Mouse (Mus musculus) testis, adult 2 months (tissue): Measurements from ENCODE around the gene Cic. TPM values are rescaled to one million over a fixed set of nuclear protein-coding genes. Genes with fewer than 3 reads are reported as not detected.

ENCODE experiments used
- H3K27ac ChIP-seq: fragments of 200-500 bp; 2 replicates; pipeline ENCODE4 v1.5.1; 2012; ENCODE audit warnings: low read depth, low read length; ENCODE audit not compliant: control insufficient read depth, insufficient read depth
- H3K27me3 ChIP-seq: fragments of 200-500 bp; 2 replicates; pipeline ENCODE4 v1.6.1; 2012; ENCODE audit warnings: mild to moderate bottlenecking, low read length, moderate library complexity; ENCODE audit not compliant: control insufficient read depth, insufficient read depth
- H3K36me3 ChIP-seq: fragments of 200-500 bp; 2 replicates; pipeline ENCODE4 v1.6.1; 2012; ENCODE audit warnings: mild to moderate bottlenecking, low read length; ENCODE audit not compliant: control insufficient read depth, insufficient read depth
- H3K4me1 ChIP-seq: fragments of 200-500 bp; 2 replicates; pipeline ENCODE4 v1.6.1; 2012; ENCODE audit warnings: low read length; ENCODE audit not compliant: control insufficient read depth, insufficient read depth
- H3K4me3 ChIP-seq: fragments of 200-500 bp; 2 replicates; pipeline ENCODE4 v1.5.1; 2012; ENCODE audit warnings: low read depth, mild to moderate bottlenecking, low read length, moderate library complexity, mixed read lengths; ENCODE audit not compliant: control insufficient read depth
- CTCF ChIP-seq: fragments of 200-500 bp; IDR thresholded peaks from 2 replicates; pipeline ENCODE4 v1.5.1; 2012; ENCODE audit warnings: low read depth, mild to moderate bottlenecking, inconsistent platforms, low read length, moderate library complexity; ENCODE audit not compliant: control insufficient read depth, insufficient read depth, insufficient replicate concordance
- POLR2A ChIP-seq: fragments of 200-500 bp; IDR thresholded peaks from 2 replicates; pipeline ENCODE4 v1.6.1; 2012; ENCODE audit warnings: low read depth, mild to moderate bottlenecking, inconsistent platforms, low read length, moderate library complexity; ENCODE audit not compliant: control insufficient read depth
- polyA plus RNA-seq: library from polyadenylated mRNA; depleted of rRNA; stranded (reverse); fragments of >200 nt; gene quantifications from 2 replicates; pipeline ENCODE4 v1.2.3, GENCODE M21; 2012

Gene Cic
- polyA plus RNA-seq, 1 experiment: 41.8 TPM

DNA sequence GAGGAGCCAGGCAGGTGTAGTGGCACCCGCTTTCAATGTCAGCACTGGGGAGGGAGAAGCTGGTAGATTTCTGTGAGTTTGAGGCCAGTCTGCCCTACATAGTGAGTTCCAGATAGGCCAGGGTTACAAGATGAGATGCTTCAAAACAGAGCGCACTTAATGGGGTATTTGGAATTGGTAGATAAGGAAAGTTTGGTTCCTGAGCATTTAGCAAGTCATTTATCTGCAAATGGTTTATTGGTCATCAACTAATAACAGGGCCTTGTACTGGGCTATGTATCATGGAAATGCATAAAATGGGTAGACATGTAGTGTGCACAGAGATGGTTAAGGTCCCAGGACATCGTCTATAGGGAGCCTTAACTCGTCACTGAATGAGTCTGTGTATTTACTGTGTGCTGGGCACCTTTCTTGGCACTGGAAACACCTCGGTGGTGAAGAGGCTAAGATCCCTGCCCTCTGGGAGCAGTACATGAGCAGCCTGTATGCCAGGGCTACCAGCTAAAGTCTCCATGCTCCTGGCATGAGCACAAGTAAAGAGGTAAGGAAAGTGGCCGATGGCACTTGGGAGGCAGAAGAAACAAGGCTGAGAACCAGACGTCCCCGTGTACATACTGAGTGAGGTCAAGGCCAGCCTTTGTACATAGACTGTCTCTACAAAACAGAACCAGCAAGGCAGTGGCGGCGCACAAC is 45.1 kb upstream of the Cic start:
- H3K36me3 ChIP-seq: no peaks in the 10 kb centered on the region
- H3K27me3 ChIP-seq: no peaks in the 10 kb centered on the region
- peaks cover 29% of the 10 kb centered on the region for H3K4me1 ChIP-seq
- TF ChIP-seq POLR2A (no peak), CTCF (no peak)
- no peak overlapping the region for H3K27ac ChIP-seq
- peak overlapping the region; percentile 91 for H3K4me3 ChIP-seq

- TF ChIP-seq CTCF (no peak), POLR2A (no peak)
Observed at GRCm38 (mm10) chr7:25227523-25228300, 39.8 kb upstream of the Cic start.

GRCm38 (mm10) chr7:25230690-25231285 is 36.7 kb upstream of the Cic start:
- TF ChIP-seq POLR2A (no peak), CTCF (no peak)
- H3K36me3 ChIP-seq: peaks cover 1% of the 10 kb centered on the region
- H3K27me3 ChIP-seq: no peaks in the 10 kb centered on the region
- H3K27ac ChIP-seq: no peak overlapping the region
- H3K4me3 ChIP-seq: no peak overlapping the region
- no peaks in the 10 kb centered on the region for H3K4me1 ChIP-seq

More at GRCm38 (mm10) chr7:25227523-25228300, 39.8 kb upstream of the Cic start:
- H3K36me3 ChIP-seq: peaks cover 1% of the 10 kb centered on the region
- no peaks in the 10 kb centered on the region for H3K27me3 ChIP-seq
- no peak overlapping the region for H3K4me3 ChIP-seq
- H3K27ac ChIP-seq: no peak overlapping the region
- no peaks in the 10 kb centered on the region for H3K4me1 ChIP-seq

- Histone ChIP-seq H3K27me3 (no peaks in the 10 kb centered on the region), H3K4me3 (no peak overlapping the region), H3K36me3 (peaks cover 1% of the 10 kb centered on the region), H3K27ac (no peak overlapping the region), H3K4me1 (no peaks in the 10 kb centered on the region)
- TF ChIP-seq POLR2A (no peak), CTCF (no peak)
Observed at GRCm38 (mm10) chr7:25232101-25232648, 35.3 kb upstream of the Cic start.

DNA sequence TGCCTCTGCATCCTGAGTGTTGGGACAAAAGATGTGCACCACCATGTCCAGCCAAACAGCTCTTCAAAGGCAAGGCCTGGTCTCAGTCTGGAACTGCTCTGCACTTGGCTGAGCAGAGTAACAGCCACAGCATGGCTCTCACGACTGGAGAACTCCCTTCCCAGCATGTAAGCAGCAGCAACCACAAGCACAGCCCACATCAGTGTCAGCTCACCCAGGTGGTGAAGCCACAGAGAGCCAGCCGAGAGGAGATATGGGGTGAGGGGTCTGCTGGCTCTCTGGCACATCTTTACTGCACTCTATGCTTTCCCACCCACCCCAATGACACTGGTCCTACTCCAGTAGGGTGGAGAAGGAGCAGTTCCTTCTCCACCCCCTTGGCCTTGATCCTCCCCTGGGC is 34.4 kb upstream of the Cic start:
- TF ChIP-seq POLR2A (no peak), CTCF (no peak)
- no peak overlapping the region for H3K27ac ChIP-seq
- peaks cover 1% of the 10 kb centered on the region for H3K36me3 ChIP-seq
- no peaks in the 10 kb centered on the region for H3K27me3 ChIP-seq
- H3K4me1 ChIP-seq: no peaks in the 10 kb centered on the region
- H3K4me3 ChIP-seq: no peak overlapping the region

GRCm38 (mm10) chr7:25235526-25235925 is 32.0 kb upstream of the Cic start:
- no peak overlapping the region for H3K27ac ChIP-seq
- no peak overlapping the region; the same call in 1 of the 2 replicates for H3K4me3 ChIP-seq
- H3K36me3 ChIP-seq: no peaks in the 10 kb centered on the region; the same call in none of the 2 replicates
- H3K4me1 ChIP-seq: peaks cover 11% of the 10 kb centered on the region
- H3K27me3 ChIP-seq: no peaks in the 10 kb centered on the region
- TF ChIP-seq CTCF (no peak), POLR2A (no peak)

DNA sequence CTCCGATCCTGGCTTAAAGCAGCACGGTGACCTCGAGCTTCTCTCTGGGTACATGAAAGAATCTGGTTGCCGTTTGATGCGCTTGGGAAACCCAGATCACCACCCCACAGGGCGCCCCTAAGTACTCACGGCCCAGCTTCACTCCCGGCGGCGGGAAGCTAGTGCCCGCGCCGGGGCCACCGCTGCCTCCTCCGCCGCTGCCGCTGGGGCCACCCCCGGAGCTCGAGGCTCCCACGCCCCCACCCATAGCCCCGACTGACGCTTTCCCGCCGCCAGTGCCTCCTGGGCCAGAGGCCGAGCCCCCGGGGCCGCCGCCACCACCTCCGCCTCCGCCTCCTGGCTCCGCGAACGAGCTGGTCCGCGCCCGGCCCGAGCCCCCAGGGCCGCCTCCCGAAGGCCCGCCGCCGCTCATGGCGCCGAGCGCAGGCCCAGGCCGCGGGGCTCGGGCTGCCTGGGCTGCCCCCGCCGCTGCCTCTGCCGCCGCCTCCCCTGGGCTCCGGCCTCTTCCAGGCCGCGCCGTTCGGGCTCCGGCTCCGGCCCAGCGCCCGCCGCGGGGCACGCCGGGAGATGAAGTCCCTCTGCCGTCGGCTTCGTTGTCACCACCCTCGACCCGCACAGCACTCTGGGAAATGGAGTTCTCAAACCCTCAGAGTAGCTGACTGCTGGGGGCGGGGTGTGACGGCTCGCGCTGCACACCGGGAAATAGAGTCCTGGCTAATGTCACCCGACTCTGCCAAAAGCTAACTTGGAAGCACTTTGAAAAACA is 30.1 kb upstream of the Cic start, which contains the start of gene Gsk3a:
Gene Gsk3a, minus strand, starts transcription at position 603 of the 766 bp plus-strand sequence.
- Histone ChIP-seq H3K4me1 (peaks cover 11% of the 10 kb centered on the region), H3K36me3 (no peaks in the 10 kb centered on the region; the same call in none of the 2 replicates)

More for the DNA sequence above, 30.1 kb upstream of the Cic start, which contains the start of gene Gsk3a:
- H3K4me3 ChIP-seq: peak within 1 kb of the TSS; percentile 86
- H3K27me3 ChIP-seq: no peaks in the 10 kb centered on the region
- TF ChIP-seq CTCF (no peak), POLR2A (peak; percentile 72)
- peak within 1 kb of the TSS; percentile 96 for H3K27ac ChIP-seq
